Mouse (Mus musculus): ENCODE measurements around the gene Mark2.

The Mark2 gene

DNA sequence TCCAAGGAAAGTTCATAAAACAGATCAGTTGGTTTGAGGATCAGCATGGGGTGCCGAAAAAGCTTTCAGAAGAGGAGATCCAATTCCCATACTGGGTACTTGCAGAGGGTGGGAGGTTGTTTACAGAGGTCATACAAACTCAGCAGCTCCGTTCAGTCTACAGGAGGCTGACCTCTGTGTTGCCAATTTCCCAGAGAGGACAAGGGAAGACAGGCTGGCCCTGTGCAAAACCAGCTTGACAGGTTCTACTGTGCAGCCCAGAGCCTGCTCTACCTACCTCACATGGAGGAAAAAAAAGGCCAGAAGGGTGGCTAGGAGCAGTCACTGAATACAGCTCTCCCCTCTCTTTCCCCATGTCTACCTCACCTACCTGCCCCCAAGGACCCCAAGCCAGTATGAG lies 7.6 kb downstream of the Mark2 start:
- no peak for DNase-seq (ENCODE audit: low read depth)

- no peak for DNase-seq (ENCODE audit: low read depth)
Measured at GRCm38 (mm10) chr19:7321391-7321790, 20.3 kb downstream of the Mark2 start.

- no peak for DNase-seq (ENCODE audit: low read depth)
Measured at GRCm38 (mm10) chr19:7320181-7320580, 21.5 kb downstream of the Mark2 start.

GRCm38 (mm10) chr19:7317716-7318115 lies 23.9 kb downstream of the Mark2 start:
- no peak for DNase-seq (ENCODE audit: low read depth)

DNA sequence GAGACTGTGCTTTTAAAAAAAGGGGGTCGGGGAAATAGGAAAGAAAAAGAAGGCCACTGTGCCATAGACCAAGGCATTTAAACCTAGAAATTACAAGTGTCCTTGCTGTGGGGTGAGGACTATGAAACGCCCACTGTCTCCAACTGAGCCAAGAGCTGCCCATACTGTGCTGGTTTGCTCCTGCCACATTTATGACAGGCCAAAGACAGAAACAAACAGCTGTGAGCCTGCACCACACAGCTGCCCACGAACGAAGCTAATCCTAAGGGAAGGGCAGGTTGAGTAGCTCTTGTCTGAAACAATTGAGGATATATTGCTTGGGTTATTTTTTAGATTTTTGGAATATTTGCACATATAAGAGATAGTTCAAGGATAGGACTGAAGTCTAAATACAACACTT lies 24.8 kb downstream of the Mark2 start:
- no peak for DNase-seq (ENCODE audit: low read depth)

GRCm38 (mm10) chr19:7315587-7315984 lies 26.1 kb downstream of the Mark2 start:
- no peak for DNase-seq (ENCODE audit: low read depth)

- no peak for DNase-seq (ENCODE audit: low read depth)
Measured at GRCm38 (mm10) chr19:7314976-7315586, 26.6 kb downstream of the Mark2 start.

- DNase-seq (ENCODE audit: low read depth) = no peak
Measured at GRCm38 (mm10) chr19:7313660-7314059, 28.0 kb downstream of the Mark2 start.

- no peak for DNase-seq (ENCODE audit: low read depth)
Measured at GRCm38 (mm10) chr19:7311306-7311705, 30.4 kb downstream of the Mark2 start.

DNA sequence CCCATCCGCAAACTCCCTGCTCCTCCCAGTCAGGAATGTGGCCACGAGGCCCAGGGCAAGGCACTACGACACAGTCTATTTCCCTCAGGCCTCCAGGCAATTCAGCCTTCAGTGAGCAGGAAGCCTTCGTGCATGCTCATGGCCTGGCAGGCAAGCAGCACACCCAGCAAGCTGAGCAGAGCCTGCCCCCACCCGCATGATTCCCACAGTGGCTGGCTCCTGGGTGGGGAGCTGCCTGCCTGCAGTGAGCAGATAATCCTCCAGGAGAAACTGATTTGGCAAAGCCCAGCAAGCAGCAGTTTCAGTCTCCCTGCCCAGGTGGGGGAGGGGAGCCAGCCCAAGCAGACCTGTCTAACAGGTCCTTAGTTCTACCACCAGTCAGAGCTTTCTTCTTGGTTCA lies 31.0 kb downstream of the Mark2 start:
- DNase-seq (ENCODE audit: low read depth) = peak; percentile 74

DNA sequence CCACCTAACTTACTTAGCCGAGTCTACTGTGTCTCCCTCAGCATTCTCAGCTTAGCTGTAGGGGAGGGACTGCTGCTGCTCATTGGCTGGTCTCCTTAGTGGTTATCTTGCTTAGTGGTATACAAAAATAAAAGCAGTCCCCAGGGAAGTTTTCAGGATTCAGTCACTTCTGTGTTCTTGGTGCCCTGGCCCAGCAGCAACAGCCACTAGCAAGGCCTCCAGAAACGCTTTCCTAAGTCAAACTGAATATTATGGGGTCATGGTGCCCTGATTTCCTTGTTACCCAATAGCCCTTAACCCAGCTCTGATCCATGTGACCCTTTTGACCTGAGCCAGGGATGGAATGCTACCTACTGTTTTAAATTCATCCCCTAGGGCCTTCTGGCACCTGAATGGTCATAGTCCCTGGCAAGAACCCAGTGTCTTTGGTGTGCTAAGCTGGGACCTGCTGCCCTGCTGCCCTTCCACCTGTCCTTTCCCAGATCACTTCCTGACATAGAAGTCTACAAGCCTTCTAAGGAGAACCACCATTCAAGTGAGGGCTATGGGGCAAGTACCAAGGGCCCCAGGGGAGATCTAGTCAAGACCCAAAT lies 31.8 kb downstream of the Mark2 start:
- no peak for DNase-seq (ENCODE audit: low read depth)

DNA sequence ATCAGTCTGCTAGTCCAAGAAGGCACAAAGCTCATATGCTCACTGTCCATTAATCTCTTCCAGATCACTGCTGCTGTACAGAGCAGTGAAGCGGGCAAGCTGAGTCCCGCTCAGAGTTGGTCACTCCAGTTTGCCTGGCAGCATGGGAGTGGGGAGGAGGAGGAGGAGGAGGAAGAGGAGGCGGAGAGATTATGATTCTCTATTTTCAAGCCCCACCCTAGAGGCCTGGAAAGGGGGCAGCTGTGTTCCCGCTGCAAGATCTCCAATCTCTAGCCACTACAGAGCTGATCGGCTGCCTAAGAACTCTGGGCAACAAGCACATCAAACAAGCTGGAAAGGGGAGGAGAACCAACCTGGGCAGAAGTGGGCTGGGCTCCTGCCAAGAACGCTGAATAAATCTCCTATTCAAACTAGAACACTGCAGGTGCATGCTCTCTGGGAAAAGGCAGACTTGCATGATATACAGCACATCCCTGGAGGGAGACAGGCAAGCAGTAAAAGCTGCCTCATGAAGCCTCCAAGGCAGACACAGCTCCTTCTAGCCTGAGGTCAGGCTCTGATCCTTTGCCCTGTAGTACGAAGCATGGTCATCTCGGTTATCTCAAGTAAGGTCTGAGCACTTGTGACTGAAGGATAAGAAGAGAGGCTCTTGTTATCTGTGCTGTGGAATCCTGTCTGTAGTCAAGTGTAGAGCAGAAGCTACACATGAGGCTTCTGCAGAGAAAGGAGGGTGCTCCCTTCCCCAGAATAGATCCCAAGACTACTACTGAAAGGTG lies 33.5 kb downstream of the Mark2 start:
- no peak for DNase-seq (ENCODE audit: low read depth)

GRCm38 (mm10) chr19:7306968-7307367 lies 34.7 kb downstream of the Mark2 start:
- no peak for DNase-seq (ENCODE audit: low read depth)

DNA sequence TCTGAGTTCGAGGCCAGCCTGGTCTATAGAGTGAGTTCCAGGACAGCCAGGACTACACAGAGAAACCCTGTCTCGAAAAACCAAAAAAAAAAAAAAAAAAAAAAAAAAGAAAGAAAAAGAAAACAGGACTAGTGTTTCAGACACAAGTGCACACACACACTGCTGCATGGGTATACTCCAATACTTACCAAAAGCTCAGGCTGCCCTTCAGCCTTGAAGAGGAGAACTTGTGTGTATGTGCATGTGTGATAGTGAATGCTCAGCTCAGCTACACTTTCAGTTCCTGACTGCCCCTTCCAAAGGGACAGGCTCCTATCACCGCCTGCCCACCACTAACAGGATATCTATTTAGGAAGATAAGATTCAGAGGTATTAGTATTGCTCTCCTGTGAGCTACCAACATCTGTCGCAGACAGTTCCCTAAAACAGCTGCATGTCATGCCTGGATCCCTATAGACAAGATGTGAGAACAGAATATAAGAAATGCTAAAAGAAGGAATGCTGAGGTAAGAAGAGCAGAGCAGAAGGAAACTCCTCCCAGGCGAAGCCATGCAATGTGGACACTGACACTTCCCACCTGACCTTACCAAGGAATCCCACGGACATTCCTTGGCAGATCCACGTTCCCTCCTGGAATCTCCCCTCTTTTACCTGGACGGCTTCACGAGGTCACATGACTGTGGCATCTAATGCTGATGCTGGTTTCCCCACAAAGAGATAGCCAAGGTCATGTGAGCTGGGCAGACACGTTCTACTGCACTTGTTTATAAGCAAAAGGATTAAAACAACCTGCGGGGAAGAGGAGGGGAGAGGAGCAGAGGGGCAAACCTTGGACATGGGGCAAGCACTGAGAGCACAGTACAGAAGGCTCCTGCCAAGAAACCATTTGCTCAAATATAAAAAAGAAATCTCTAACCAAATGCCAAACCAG lies 36.0 kb downstream of the Mark2 start:
- DNase-seq (ENCODE audit: low read depth) = no peak

- peak; percentile 82 for DNase-seq (ENCODE audit: low read depth)
Measured at GRCm38 (mm10) chr19:7304801-7305200, 36.9 kb downstream of the Mark2 start.

- no peak for DNase-seq (ENCODE audit: low read depth)
Measured at GRCm38 (mm10) chr19:7303796-7304195, 37.9 kb downstream of the Mark2 start.

- DNase-seq (ENCODE audit: low read depth) = peak; percentile 72
Measured at GRCm38 (mm10) chr19:7302493-7302797, 39.2 kb downstream of the Mark2 start.

GRCm38 (mm10) chr19:7301647-7302492 lies 39.8 kb downstream of the Mark2 start:
- peak; percentile 95 for DNase-seq (ENCODE audit: low read depth)

DNA sequence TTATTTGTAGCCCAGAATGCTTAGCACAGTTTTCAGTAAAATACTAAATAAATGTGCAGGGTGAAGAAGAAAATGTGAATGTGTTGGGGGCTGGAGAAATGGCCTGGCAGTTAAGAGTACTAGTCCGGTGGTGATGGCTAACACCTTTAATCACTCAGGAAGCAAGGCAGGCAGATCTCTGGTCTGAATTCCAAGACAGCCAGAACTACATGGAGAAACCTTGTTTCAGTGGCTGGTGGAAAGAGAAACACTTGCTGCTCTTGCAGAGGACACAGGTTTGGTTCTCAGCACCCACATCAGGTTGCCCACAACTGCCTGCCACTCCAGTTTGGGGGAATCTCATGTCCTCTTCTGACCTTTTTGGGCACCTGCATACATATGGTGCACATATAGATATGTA lies 41.6 kb downstream of the Mark2 start:
- no peak for DNase-seq (ENCODE audit: low read depth)

- peak; percentile 29 for DNase-seq (ENCODE audit: low read depth)
Measured at GRCm38 (mm10) chr19:7299052-7299451, 42.6 kb downstream of the Mark2 start.

GRCm38 (mm10) chr19:7295959-7296358 lies 45.7 kb downstream of the Mark2 start:
- no peak for DNase-seq (ENCODE audit: low read depth)

All from NIH3T3 (cell line).